Mouse (Mus musculus) myocyte (in vitro differentiated cells): Measurements from ENCODE around the gene Mpg. TPM values are rescaled to one million over a fixed set of nuclear protein-coding genes. Genes with fewer than 3 reads are reported as not detected.

Experiments
- H3K27me3 ChIP-seq: one replicate; pipeline ENCODE4 v1.6.1; 2011; ENCODE audit not compliant: control insufficient read depth, insufficient read depth, insufficient read length
- H3K36me3 ChIP-seq: one replicate; pipeline ENCODE4 v1.6.1; 2011; ENCODE audit not compliant: control insufficient read depth, insufficient read depth
- H3K4me2 ChIP-seq: one replicate; pipeline ENCODE4 v1.6.1; 2011; ENCODE audit warnings: low read depth, control low read depth
- H3K4me3 ChIP-seq: one replicate; pipeline ENCODE4 v1.5.1; 2011; ENCODE audit warnings: mild to moderate bottlenecking, control low read depth, moderate library complexity
- H3K79me2 ChIP-seq: one replicate; pipeline ENCODE4 v1.6.1; 2011; ENCODE audit not compliant: control insufficient read depth, insufficient read depth
- H3ac ChIP-seq: one replicate; pipeline ENCODE4 v1.6.1; 2011; ENCODE audit not compliant: control insufficient read depth, insufficient read length
- CEBPB ChIP-seq: IDR thresholded peaks from 2 replicates; pipeline ENCODE4 v1.6.1; 2011; ENCODE audit warnings: mild to moderate bottlenecking, moderate library complexity; ENCODE audit not compliant: poor library complexity, insufficient read depth, severe bottlenecking
- E2F4 ChIP-seq: IDR thresholded peaks from one replicate; pipeline ENCODE4 v1.6.1; 2011; ENCODE audit warnings: mild to moderate bottlenecking, control low read depth, moderate library complexity; ENCODE audit not compliant: insufficient read depth
- MAX ChIP-seq: IDR thresholded peaks from one replicate; pipeline ENCODE4 v1.6.1; 2011; ENCODE audit warnings: low read depth, mild to moderate bottlenecking, control low read depth
- MYOD1 ChIP-seq, 3 experiments: IDR thresholded peaks; one replicate each; pipeline ENCODE4 v1.6.1; 2011; ENCODE audit warnings: control low read depth in 2 of 3, low read depth in 2 of 3, mild to moderate bottlenecking in 2 of 3, moderate library complexity in 1 of 3; ENCODE audit not compliant: insufficient read length in 2 of 3, control insufficient read depth in 1 of 3
- MYOG ChIP-seq, 3 experiments: IDR thresholded peaks; one replicate each; pipeline ENCODE4 v1.6.1; 2011; ENCODE audit warnings: control low read depth in 2 of 3, low read depth in 2 of 3, mild to moderate bottlenecking in 2 of 3; ENCODE audit not compliant: insufficient read length in 2 of 3, control insufficient read depth in 1 of 3, insufficient read depth in 1 of 3
- POLR2A ChIP-seq: IDR thresholded peaks from one replicate; pipeline ENCODE4 v1.6.1; 2011; ENCODE audit warnings: low read depth, mild to moderate bottlenecking, control low read depth, moderate library complexity; ENCODE audit not compliant: insufficient read length
- POLR2AphosphoS2 ChIP-seq: IDR thresholded peaks from one replicate; pipeline ENCODE4 v1.6.1; 2011; ENCODE audit warnings: low read depth, control low read depth; ENCODE audit not compliant: insufficient read length
- REST ChIP-seq: IDR thresholded peaks from one replicate; pipeline ENCODE4 v1.6.1; 2011; ENCODE audit warnings: mild to moderate bottlenecking, control low read depth, moderate library complexity; ENCODE audit not compliant: insufficient read depth, insufficient read length
- SRF ChIP-seq: IDR thresholded peaks from one replicate; pipeline ENCODE4 v1.6.1; 2011; ENCODE audit warnings: low read depth; ENCODE audit not compliant: control insufficient read depth, insufficient read length
- TCF12 ChIP-seq: IDR thresholded peaks from one replicate; pipeline ENCODE4 v1.6.1; 2011; ENCODE audit warnings: mild to moderate bottlenecking, control low read depth; ENCODE audit not compliant: poor library complexity, insufficient read depth, severe bottlenecking
- TCF3 ChIP-seq: IDR thresholded peaks from one replicate; pipeline ENCODE4 v1.6.1; 2011; ENCODE audit warnings: low read depth, control low read depth; ENCODE audit not compliant: insufficient read length
- USF1 ChIP-seq: IDR thresholded peaks from one replicate; pipeline ENCODE4 v1.6.1; 2011; ENCODE audit warnings: low read depth, mild to moderate bottlenecking, control low read depth, moderate library complexity
- polyA plus RNA-seq: library from polyadenylated mRNA; unstranded; fragments of >200 nt; fragmentation: generic; extraction: Trizol; gene quantifications from one replicate; pipeline ENCODE4 v1.2.1, GENCODE M21; 2012; ENCODE audit warnings: missing spikeins

The Mpg gene
- polyA plus RNA-seq, 1 experiment = 23.8 TPM

DNA sequence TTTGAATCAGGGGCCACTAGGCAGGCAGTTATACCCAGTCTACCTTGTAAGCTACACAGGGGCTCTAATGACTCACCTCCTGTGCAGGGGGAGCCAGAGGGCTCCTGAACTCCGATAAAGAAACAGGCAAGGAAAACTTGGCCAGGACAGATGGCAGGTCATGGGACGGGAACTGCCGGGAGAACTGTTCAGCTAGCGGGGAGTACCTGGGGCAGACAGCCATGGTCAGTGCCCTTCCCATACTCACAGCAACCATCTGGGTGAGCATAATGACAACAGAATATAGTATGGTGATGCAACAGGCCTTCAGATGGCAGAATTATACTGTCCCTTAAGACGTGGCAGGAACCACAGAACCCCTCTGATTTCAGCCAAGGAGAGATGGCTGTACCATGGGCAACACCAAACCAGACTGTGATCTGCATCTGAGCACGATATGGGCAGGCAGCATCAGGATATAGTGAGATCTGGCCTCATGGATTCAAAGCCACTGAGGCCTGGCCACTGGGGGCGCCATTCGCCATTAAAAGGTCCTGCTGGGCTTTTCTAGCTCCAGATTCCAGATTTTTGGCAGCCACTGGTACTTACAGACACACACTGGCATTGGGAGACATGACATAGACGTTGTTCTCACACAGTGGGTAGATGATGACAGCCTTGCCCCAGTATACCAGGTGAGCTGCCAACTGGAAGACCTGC lies 10.6 kb downstream of the Mpg start:
- H3K4me3 ChIP-seq = no peak overlapping the region
- H3K4me2 ChIP-seq = no peak overlapping the region
- no peaks in the 10 kb centered on the region for H3K27me3 ChIP-seq
- H3K36me3 ChIP-seq = peaks cover 36% of the 10 kb centered on the region
- TF ChIP-seq MAX (no peak), POLR2AphosphoS2 (no peak), E2F4 (no peak), REST (no peak), USF1 (no peak), MYOG (IDR thresholded peaks at IDR 0.05; ENCODE audit: control insufficient read depth in 1 of 3, insufficient read depth in 1 of 3, insufficient read length in 2 of 3, low read depth in 2 of 3) (no peak), CEBPB (no peak), SRF (no peak), TCF12 (no peak), TCF3 (no peak), MYOD1 (IDR thresholded peaks at IDR 0.05; ENCODE audit: control insufficient read depth in 1 of 3, insufficient read length in 2 of 3, low read depth in 2 of 3) (no peak), POLR2A (no peak)
- no peaks in the 10 kb centered on the region for H3K79me2 ChIP-seq
- H3ac ChIP-seq = no peak overlapping the region

- Histone ChIP-seq H3K79me2 (no peaks in the 10 kb centered on the region), H3K4me2 (no peak overlapping the region), H3K36me3 (peaks cover 31% of the 10 kb centered on the region), H3K27me3 (no peaks in the 10 kb centered on the region), H3ac (no peak overlapping the region), H3K4me3 (no peak overlapping the region)
- TF ChIP-seq TCF3 (no peak), MYOD1 (IDR thresholded peaks at IDR 0.05; ENCODE audit: control insufficient read depth in 1 of 3, insufficient read length in 2 of 3, low read depth in 2 of 3) (no peak), POLR2AphosphoS2 (no peak), POLR2A (no peak), MYOG (IDR thresholded peaks at IDR 0.05; ENCODE audit: control insufficient read depth in 1 of 3, insufficient read depth in 1 of 3, insufficient read length in 2 of 3, low read depth in 2 of 3) (no peak), USF1 (no peak), MAX (no peak), TCF12 (no peak), E2F4 (no peak), SRF (no peak), CEBPB (no peak), REST (no peak)
These were observed 11.1 kb downstream of the Mpg start for GRCm38 (mm10) chr11:32237411-32237795.

DNA sequence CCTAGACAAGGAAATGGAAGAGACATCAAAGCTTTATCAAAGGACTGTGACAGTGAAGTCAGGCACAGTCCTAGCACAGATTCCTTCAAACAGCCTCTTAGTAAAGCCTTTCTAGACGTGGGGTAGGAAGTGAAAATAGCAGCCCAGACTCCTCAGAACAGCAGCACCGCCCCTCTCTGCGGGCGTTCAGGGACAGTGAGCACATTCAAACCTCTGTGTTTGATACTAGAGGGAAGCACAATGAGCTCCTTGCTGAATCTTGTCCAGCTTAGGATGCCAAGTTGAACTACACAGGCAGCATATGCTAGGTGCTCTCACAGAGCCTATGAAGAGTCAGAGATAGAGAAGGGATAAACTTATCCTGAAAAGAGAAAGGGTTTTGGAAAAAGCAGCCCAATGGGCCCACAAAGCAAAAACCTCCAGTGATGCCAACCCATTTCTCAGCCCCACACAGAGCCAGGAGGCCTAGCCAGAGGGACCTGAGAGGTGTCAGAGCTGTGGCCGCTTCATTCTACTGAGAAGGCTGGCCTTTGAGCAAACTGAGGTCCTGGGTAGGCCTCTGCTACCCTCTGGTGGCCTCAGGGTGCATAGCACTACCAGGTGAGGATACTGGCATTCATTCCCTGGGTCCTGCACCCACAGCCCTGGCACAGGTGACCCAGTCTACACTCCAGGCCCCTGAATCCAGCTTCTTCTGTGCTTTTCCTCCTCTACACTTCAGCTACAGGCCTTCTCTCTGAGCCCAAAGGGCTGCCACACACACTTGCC lies 12.0 kb downstream of the Mpg start:
- Histone ChIP-seq H3K4me3 (no peak overlapping the region), H3K36me3 (peaks cover 24% of the 10 kb centered on the region), H3ac (no peak overlapping the region), H3K4me2 (no peak overlapping the region), H3K27me3 (no peaks in the 10 kb centered on the region), H3K79me2 (no peaks in the 10 kb centered on the region)
- TF ChIP-seq MYOG (IDR thresholded peaks at IDR 0.05; ENCODE audit: control insufficient read depth in 1 of 3, insufficient read depth in 1 of 3, insufficient read length in 2 of 3, low read depth in 2 of 3) = no peak
- TF ChIP-seq POLR2AphosphoS2 = no peak
- TF ChIP-seq MYOD1 (IDR thresholded peaks at IDR 0.05; ENCODE audit: control insufficient read depth in 1 of 3, insufficient read length in 2 of 3, low read depth in 2 of 3) = no peak
- TF ChIP-seq MAX = no peak
- TF ChIP-seq SRF = no peak
- TF ChIP-seq TCF3 = no peak

DNA sequence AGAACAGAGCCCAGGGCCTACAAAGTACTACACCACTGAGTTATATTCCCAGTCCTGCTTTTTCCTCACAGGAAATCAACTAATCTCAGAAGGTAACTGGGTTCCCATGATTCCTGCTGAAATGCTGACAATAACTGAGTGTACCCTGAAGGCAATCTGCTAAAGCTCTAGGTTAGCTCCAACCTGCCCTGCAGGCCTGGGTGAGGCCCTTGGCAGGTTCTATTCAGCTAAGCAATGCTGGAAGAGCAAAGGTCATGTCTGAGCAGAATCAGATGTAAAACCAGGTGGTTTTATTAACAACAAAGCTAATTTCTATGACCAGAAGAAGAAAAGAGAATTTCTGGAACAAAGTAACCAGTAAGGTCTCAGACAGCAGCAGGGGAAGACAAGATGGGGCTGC lies 15.1 kb downstream of the Mpg start:
- no peak overlapping the region for H3K4me3 ChIP-seq
- no peak overlapping the region for H3ac ChIP-seq
- TF ChIP-seq E2F4 (no peak), CEBPB (no peak), TCF12 (no peak), POLR2AphosphoS2 (no peak)
- H3K79me2 ChIP-seq = no peaks in the 10 kb centered on the region
- H3K27me3 ChIP-seq = no peaks in the 10 kb centered on the region
- H3K36me3 ChIP-seq = peaks cover 29% of the 10 kb centered on the region
- H3K4me2 ChIP-seq = no peak overlapping the region

DNA sequence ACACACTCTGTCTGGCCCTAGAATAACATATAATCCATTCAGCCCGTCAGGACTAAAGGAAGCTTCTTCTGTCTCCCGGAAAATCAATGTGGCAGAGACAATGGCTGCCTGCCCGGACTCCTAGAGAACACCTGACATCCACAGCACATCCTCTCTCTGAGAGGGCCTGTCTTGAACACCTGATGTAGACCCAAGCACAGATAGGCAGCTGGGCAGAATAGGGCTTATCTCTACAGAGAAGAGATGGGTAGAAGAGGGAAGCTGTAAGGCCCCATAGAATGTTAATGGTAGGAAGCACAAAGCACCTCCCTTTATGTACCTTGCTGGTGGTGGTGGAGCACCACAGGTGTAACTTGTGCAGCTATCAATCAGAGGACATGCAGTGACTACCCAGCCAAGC lies 15.9 kb downstream of the Mpg start:
- Histone ChIP-seq H3K4me3 (no peak overlapping the region), H3ac (no peak overlapping the region), H3K27me3 (no peaks in the 10 kb centered on the region), H3K4me2 (no peak overlapping the region), H3K36me3 (peaks cover 35% of the 10 kb centered on the region), H3K79me2 (no peaks in the 10 kb centered on the region)
- TF ChIP-seq REST (no peak), MYOG (IDR thresholded peaks at IDR 0.05; ENCODE audit: control insufficient read depth in 1 of 3, insufficient read depth in 1 of 3, insufficient read length in 2 of 3, low read depth in 2 of 3) (no peak), USF1 (no peak), TCF12 (no peak), TCF3 (no peak), POLR2A (no peak), MYOD1 (IDR thresholded peaks at IDR 0.05; ENCODE audit: control insufficient read depth in 1 of 3, insufficient read length in 2 of 3, low read depth in 2 of 3) (no peak), SRF (no peak), POLR2AphosphoS2 (no peak), E2F4 (no peak), CEBPB (no peak), MAX (no peak)
